Mouse (Mus musculus): Measurements from ENCODE around the gene Tmem26. TPM values are rescaled to one million over a fixed set of nuclear protein-coding genes. Genes with fewer than 3 reads are reported as not detected.
A peak's percentile ranks its signal among the peaks of the same experiment; 100 is the strongest.

Tmem26 gene
- total and polyA plus RNA-seq, 3 experiments = 0.04 TPM; not detected in 2

GRCm38 (mm10) chr10:68720887-68721400 is 2.5 kb upstream of the Tmem26 start:
- H3K4me3 ChIP-seq (replicated peaks in 1 of 3; ENCODE audit: low read depth in 2 of 3, low read length in 2 of 3, poor library complexity in 1 of 3) = no peak overlapping the region
- no peak overlapping the region for H3K9ac ChIP-seq (ENCODE audit: insufficient read depth, low read depth)
- DNase-seq (ENCODE audit: extremely low read depth) = no peak
- in situ Hi-C loops (cut with MboI; ENCODE audit: low pct_ligation_motif_present, low pct_unique_long_range_greater_than_20kb, low sequenced_read_pairs) = no loop called here
- H3K79me2 ChIP-seq (replicated peaks; ENCODE audit: control insufficient read depth, extremely low read depth, insufficient read depth, poor library complexity, severe bottlenecking) = no peaks in the 10 kb centered on the region
- dilution Hi-C loops (cut with MboI; ENCODE audit: extremely low pct_ligation_motif_present, extremely low pct_unique_long_range_greater_than_20kb, low sequenced_read_pairs) = no loop called here
- H3K9me3 ChIP-seq (replicated peaks; ENCODE audit: low read length) = no peaks in the 10 kb centered on the region
- H3K27me3 ChIP-seq (replicated peaks) = no peaks in the 10 kb centered on the region
- H3K27ac ChIP-seq (ENCODE audit: insufficient read depth, low read depth) = no peak overlapping the region
- H3K36me3 ChIP-seq (replicated peaks in 1 of 2; ENCODE audit: control insufficient read depth in 1 of 2, insufficient read depth in 1 of 2, low read length in 1 of 2) = no peaks in the 10 kb centered on the region
- TF ChIP-seq USF1 (IDR thresholded peaks at IDR 0.05; ENCODE audit: low read depth, low read length) (no peak), MAFK (IDR thresholded peaks at IDR 0.05; ENCODE audit: insufficient replicate concordance, low read length) (no peak), CHD2 (IDR thresholded peaks at IDR 0.05; ENCODE audit: low read length) (no peak), SMC3 (IDR thresholded peaks at IDR 0.05; ENCODE audit: low read depth, low read length) (no peak), USF2 (conservative IDR thresholded peaks at IDR 0.05; ENCODE audit: low read depth, low read length) (no peak), RCOR1 (conservative IDR thresholded peaks at IDR 0.05; ENCODE audit: low read depth, low read length) (no peak), ELF1 (IDR thresholded peaks at IDR 0.05; ENCODE audit: low read depth, low read length) (no peak), MYC (IDR thresholded peaks at IDR 0.05; ENCODE audit: low read depth, low read length) (no peak), JUN (IDR thresholded peaks at IDR 0.05; ENCODE audit: insufficient read depth, low read depth, low read length) (no peak), KAT2A (IDR thresholded peaks at IDR 0.05; ENCODE audit: insufficient replicate concordance, low read length) (no peak), PAX5 (IDR thresholded peaks at IDR 0.05; ENCODE audit: low read length) (no peak)
- no peak overlapping the region for H3K4me2 ChIP-seq (ENCODE audit: insufficient read depth, low read depth, poor library complexity, severe bottlenecking)
- H3K4me1 ChIP-seq (ENCODE audit: control insufficient read depth in 1 of 2, insufficient read depth in 2 of 2) = peaks cover 15 to 19% of the 10 kb centered on the region in 2 experiments

GRCm38 (mm10) chr10:68723015-68723414 is 431 bp upstream of the Tmem26 start:
- in situ Hi-C loops (cut with MboI; ENCODE audit: low pct_ligation_motif_present, low pct_unique_long_range_greater_than_20kb, low sequenced_read_pairs) (no loop called here), dilution Hi-C loops (cut with MboI; ENCODE audit: extremely low pct_ligation_motif_present, extremely low pct_unique_long_range_greater_than_20kb, low sequenced_read_pairs) (no loop called here)
- H3K4me1 ChIP-seq (ENCODE audit: control insufficient read depth in 1 of 2, insufficient read depth in 2 of 2) = peaks cover 15 to 19% of the 10 kb centered on the region in 2 experiments
- H3K27me3 ChIP-seq (replicated peaks) = no peaks in the 10 kb centered on the region
- peak; percentile 68; the same call in 1 of the 2 replicates for TF ChIP-seq MAZ (IDR thresholded peaks at IDR 0.05; ENCODE audit: low read depth, low read length)
- TF ChIP-seq CHD1 (IDR thresholded peaks at IDR 0.05; ENCODE audit: low read depth, low read length) = no peak
- TF ChIP-seq USF1 (IDR thresholded peaks at IDR 0.05; ENCODE audit: low read depth, low read length) = no peak
- TF ChIP-seq JUND (conservative IDR thresholded peaks at IDR 0.05; ENCODE audit: low read depth, low read length) = no peak
- 0 out of 2 replicates have a peak, but pooled peaks have one; percentile 17 for TF ChIP-seq TCF12 (IDR thresholded peaks at IDR 0.05; ENCODE audit: low read depth, low read length)
- peak; percentile 60; the same call in 1 of the 2 replicates for TF ChIP-seq CHD2 (IDR thresholded peaks at IDR 0.05; ENCODE audit: low read length)
- no peak for TF ChIP-seq ZKSCAN1 (IDR thresholded peaks at IDR 0.05; ENCODE audit: borderline replicate concordance, low read depth, low read length)
- no peak for TF ChIP-seq SIN3A (IDR thresholded peaks at IDR 0.05; ENCODE audit: low read length)
- no peak for TF ChIP-seq ELF1 (IDR thresholded peaks at IDR 0.05; ENCODE audit: low read depth, low read length)
- no peak for TF ChIP-seq BHLHE40 (IDR thresholded peaks at IDR 0.05; ENCODE audit: low read depth, low read length)
- TF ChIP-seq ETS1 (conservative IDR thresholded peaks at IDR 0.05; ENCODE audit: low read depth, low read length) = 0 out of 2 replicates have a peak, but pooled peaks have one; percentile 27
- TF ChIP-seq PAX5 (IDR thresholded peaks at IDR 0.05; ENCODE audit: low read length) = no peak
- no peak for TF ChIP-seq E2F4 (IDR thresholded peaks at IDR 0.05; ENCODE audit: insufficient replicate concordance, low read depth, low read length)
- no peak for TF ChIP-seq ZMIZ1 (IDR thresholded peaks at IDR 0.05; ENCODE audit: low read depth, low read length)
- TF ChIP-seq TBP (conservative IDR thresholded peaks at IDR 0.05; ENCODE audit: low read depth, low read length) = no peak
- no peak for TF ChIP-seq CTCF (conservative IDR thresholded peaks at IDR 0.05 in 1 of 2, IDR thresholded peaks at IDR 0.05 in 1 of 2; ENCODE audit: low read depth in 2 of 2, low read length in 2 of 2)
- H3K4me2 ChIP-seq (ENCODE audit: insufficient read depth, low read depth, poor library complexity, severe bottlenecking) = peak overlapping the region; percentile 96
- no peak for DNase-seq (ENCODE audit: extremely low read depth)
- H3K9ac ChIP-seq (ENCODE audit: insufficient read depth, low read depth) = no peak overlapping the region
- no peak overlapping the region for H3K27ac ChIP-seq (ENCODE audit: insufficient read depth, low read depth)
- no peaks in the 10 kb centered on the region for H3K9me3 ChIP-seq (replicated peaks; ENCODE audit: low read length)
- H3K4me3 ChIP-seq (replicated peaks in 1 of 3; ENCODE audit: low read depth in 2 of 3, low read length in 2 of 3, poor library complexity in 1 of 3) = no peak overlapping the region
- no peaks in the 10 kb centered on the region for H3K36me3 ChIP-seq (replicated peaks in 1 of 2; ENCODE audit: control insufficient read depth in 1 of 2, insufficient read depth in 1 of 2, low read length in 1 of 2)
- no peaks in the 10 kb centered on the region for H3K79me2 ChIP-seq (replicated peaks; ENCODE audit: control insufficient read depth, extremely low read depth, insufficient read depth, poor library complexity, severe bottlenecking)

Measured in CH12.LX (cell line).